Mouse (Mus musculus): Measurements from ENCODE around the gene Gm10160. TPM values are rescaled to one million over a fixed set of nuclear protein-coding genes. Genes with fewer than 3 reads are reported as not detected.

Gene Gm10160
- polyA plus RNA-seq, 1 experiment from 2014 or later: not detected

DNA sequence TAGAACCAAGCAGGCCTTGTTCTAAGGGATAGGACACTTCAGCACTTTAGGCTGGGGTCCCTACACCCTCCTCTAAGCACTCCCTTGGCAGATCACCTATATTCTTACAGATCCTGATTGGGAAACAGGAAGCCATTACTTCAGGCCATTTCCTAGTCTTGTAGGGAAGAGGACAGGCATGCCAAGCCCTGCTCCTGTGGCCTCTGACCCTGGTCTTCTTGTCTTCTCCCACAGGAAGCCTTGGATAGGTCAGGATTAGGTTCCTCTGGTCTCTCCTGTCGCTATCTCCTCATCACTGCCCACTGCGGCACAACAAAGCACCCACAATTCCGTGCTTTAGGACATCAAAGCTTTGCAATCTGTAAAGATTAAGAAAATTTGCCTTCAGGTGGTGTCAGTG lies 3.9 kb downstream of the Gm10160 start:
- H3K4me1 ChIP-seq (ENCODE audit: control insufficient read depth, insufficient read depth, low read length): peaks cover 12% of the 10 kb centered on the region
- no peaks in the 10 kb centered on the region for H3K36me3 ChIP-seq (ENCODE audit: control insufficient read depth, insufficient read depth)
- H3K4me3 ChIP-seq (ENCODE audit: low read length): no peak overlapping the region
- H3K9me3 ChIP-seq (replicated peaks; ENCODE audit: control insufficient read depth, low read length): no peaks in the 10 kb centered on the region
- 72% methylated on average over 3 of the region's 3 CpGs for WGBS
- no peaks in the 10 kb centered on the region for H3K27me3 ChIP-seq (ENCODE audit: control insufficient read depth, insufficient read depth, low read length)
- no peak for ATAC-seq (replicated peaks; ENCODE audit: extremely low read depth, insufficient read depth, low FRiP score)
- no peak overlapping the region for H3K9ac ChIP-seq (ENCODE audit: low read length)
- H3K27ac ChIP-seq (ENCODE audit: low read length): no peak overlapping the region; the same call in 1 of the 2 replicates
- H3K4me2 ChIP-seq (ENCODE audit: low read depth, low read length): no peak overlapping the region

DNA sequence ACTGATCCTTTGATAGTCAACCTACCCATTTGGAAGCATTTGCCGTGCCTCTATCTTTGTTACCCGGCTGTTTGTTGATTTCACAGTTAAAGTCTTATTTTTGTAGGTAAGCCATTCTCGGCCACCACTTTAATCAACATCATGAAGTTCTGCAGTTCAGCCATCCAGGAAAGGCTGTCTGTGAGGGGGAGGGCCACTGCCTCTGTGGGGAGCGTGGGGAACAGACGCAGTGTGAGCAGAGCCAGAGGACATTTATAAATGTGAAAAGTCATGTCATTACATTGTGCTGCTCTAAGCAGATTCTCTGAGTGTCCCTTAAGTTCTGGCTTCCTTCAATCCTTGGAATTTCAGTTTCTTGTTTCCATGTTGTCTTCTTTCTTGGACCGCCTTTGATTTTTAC lies 5.4 kb downstream of the Gm10160 start:
- WGBS: 70% methylated on average over 6 of the region's 6 CpGs
- Histone ChIP-seq H3K9me3 (replicated peaks; ENCODE audit: control insufficient read depth, low read length) (no peaks in the 10 kb centered on the region), H3K9ac (ENCODE audit: low read length) (no peak overlapping the region), H3K4me3 (ENCODE audit: low read length) (no peak overlapping the region), H3K4me2 (ENCODE audit: low read depth, low read length) (no peak overlapping the region), H3K27ac (ENCODE audit: low read length) (no peak overlapping the region), H3K4me1 (ENCODE audit: control insufficient read depth, insufficient read depth, low read length) (peaks cover 12% of the 10 kb centered on the region), H3K36me3 (ENCODE audit: control insufficient read depth, insufficient read depth) (no peaks in the 10 kb centered on the region), H3K27me3 (ENCODE audit: control insufficient read depth, insufficient read depth, low read length) (no peaks in the 10 kb centered on the region)
- ATAC-seq (replicated peaks; ENCODE audit: extremely low read depth, insufficient read depth, low FRiP score): no peak

DNA sequence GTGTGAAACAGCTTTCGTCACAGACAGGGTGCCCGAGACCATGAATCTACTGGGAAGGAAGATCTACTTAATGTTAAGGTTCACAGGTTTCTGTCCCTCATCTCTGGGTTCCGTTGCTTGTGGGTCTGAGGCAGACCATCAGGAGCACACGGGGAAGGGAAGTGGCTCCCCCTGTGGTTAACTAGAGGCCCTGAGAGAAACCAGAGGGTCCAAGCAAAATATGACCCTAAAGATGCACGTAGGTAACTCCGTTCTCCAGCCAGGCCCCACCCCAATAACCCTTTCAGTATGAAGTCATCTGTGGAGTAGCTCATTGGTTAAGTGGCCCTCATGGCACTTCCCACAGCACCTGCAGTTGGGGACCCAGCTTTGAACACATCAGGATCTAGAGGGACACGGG lies 6.0 kb downstream of the Gm10160 start:
- Histone ChIP-seq H3K9me3 (replicated peaks; ENCODE audit: control insufficient read depth, low read length) (no peaks in the 10 kb centered on the region), H3K4me2 (ENCODE audit: low read depth, low read length) (no peak overlapping the region), H3K9ac (ENCODE audit: low read length) (no peak overlapping the region), H3K27me3 (ENCODE audit: control insufficient read depth, insufficient read depth, low read length) (no peaks in the 10 kb centered on the region), H3K4me3 (ENCODE audit: low read length) (no peak overlapping the region), H3K36me3 (ENCODE audit: control insufficient read depth, insufficient read depth) (no peaks in the 10 kb centered on the region), H3K27ac (ENCODE audit: low read length) (no peak overlapping the region), H3K4me1 (ENCODE audit: control insufficient read depth, insufficient read depth, low read length) (peaks cover 8% of the 10 kb centered on the region)
- no peak for ATAC-seq (replicated peaks; ENCODE audit: extremely low read depth, insufficient read depth, low FRiP score)
- WGBS: 83% methylated on average over 7 of the region's 7 CpGs

DNA sequence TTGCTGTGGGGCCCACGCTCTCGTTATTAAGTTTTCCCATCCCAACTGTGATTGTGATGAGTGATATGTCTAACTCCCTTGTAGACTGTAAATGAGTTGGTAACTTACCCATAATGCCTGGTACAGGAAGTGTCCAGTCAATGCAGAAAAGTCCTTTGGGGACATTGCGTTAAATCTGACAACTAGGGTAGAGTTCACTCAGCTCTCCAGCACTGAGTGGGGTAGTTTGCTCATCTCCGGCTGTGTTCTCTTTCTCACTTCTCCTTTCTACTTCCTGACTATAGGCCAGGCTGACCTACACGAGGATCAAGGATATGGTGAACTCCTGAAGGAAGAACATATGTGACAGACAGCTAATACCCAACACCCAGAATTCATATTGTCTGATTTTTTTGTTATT lies 6.4 kb downstream of the Gm10160 start:
- no peaks in the 10 kb centered on the region for H3K9me3 ChIP-seq (replicated peaks; ENCODE audit: control insufficient read depth, low read length)
- no peak overlapping the region for H3K4me3 ChIP-seq (ENCODE audit: low read length)
- no peaks in the 10 kb centered on the region for H3K27me3 ChIP-seq (ENCODE audit: control insufficient read depth, insufficient read depth, low read length)
- no peak overlapping the region for H3K27ac ChIP-seq (ENCODE audit: low read length)
- H3K4me2 ChIP-seq (ENCODE audit: low read depth, low read length): no peak overlapping the region
- no peaks in the 10 kb centered on the region for H3K36me3 ChIP-seq (ENCODE audit: control insufficient read depth, insufficient read depth)
- H3K4me1 ChIP-seq (ENCODE audit: control insufficient read depth, insufficient read depth, low read length): peaks cover 3% of the 10 kb centered on the region
- no peak for ATAC-seq (replicated peaks; ENCODE audit: extremely low read depth, insufficient read depth, low FRiP score)
- WGBS: 83% methylated on average over 5 of the region's 5 CpGs
- no peak overlapping the region for H3K9ac ChIP-seq (ENCODE audit: low read length)

DNA sequence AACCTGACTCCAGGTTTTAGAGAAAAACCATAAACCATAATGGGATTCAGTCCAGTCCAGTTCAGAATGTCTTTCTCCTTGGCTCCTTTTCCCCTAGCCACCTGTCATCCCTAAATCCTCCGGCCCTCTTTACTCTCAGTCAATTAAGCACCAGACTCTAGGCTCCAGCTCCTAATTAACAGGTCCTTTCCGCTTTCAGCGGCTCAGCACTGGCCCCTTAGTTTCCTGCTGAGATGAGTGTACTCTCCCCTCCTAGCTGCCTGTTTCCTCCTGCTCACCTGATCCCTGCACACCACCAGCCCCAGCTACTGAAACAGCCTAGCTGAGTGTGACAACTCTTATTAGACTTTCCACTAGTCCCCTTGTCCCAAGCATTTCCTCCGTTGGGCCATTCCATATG lies 7.8 kb downstream of the Gm10160 start:
- WGBS: 58% methylated on average over 4 of the region's 4 CpGs
- Histone ChIP-seq H3K27me3 (ENCODE audit: control insufficient read depth, insufficient read depth, low read length) (no peaks in the 10 kb centered on the region), H3K4me2 (ENCODE audit: low read depth, low read length) (no peak overlapping the region), H3K9ac (ENCODE audit: low read length) (no peak overlapping the region), H3K4me1 (ENCODE audit: control insufficient read depth, insufficient read depth, low read length) (peaks cover 2% of the 10 kb centered on the region; the same call in 1 of the 2 replicates), H3K9me3 (replicated peaks; ENCODE audit: control insufficient read depth, low read length) (no peaks in the 10 kb centered on the region), H3K36me3 (ENCODE audit: control insufficient read depth, insufficient read depth) (no peaks in the 10 kb centered on the region), H3K27ac (ENCODE audit: low read length) (no peak overlapping the region), H3K4me3 (ENCODE audit: low read length) (no peak overlapping the region)
- no peak for ATAC-seq (replicated peaks; ENCODE audit: extremely low read depth, insufficient read depth, low FRiP score)

DNA sequence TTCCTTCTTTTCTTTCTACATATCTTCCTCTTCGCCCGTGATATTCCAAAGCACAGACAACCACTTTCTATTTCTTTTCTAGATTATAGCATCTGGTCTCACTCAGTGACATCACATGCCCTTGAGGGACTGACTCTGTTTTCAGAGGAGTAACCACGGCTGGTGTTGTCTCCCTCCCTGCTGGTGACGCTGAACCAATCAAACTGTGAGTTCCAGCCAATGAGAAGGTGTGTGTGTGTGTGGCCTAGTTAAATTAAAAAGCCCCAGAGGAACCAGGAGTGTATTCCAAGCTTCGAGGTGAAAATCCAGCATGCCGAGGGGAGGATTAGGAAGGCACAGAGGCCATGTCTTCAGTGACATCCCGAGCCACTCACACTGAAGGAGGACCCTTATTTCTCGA lies 8.6 kb downstream of the Gm10160 start:
- 39% methylated on average over 8 of the region's 8 CpGs for WGBS
- no peaks in the 10 kb centered on the region for H3K9me3 ChIP-seq (replicated peaks; ENCODE audit: control insufficient read depth, low read length)
- no peaks in the 10 kb centered on the region for H3K36me3 ChIP-seq (ENCODE audit: control insufficient read depth, insufficient read depth)
- H3K4me2 ChIP-seq (ENCODE audit: low read depth, low read length): no peak overlapping the region
- ATAC-seq (replicated peaks; ENCODE audit: extremely low read depth, insufficient read depth, low FRiP score): no peak
- H3K27ac ChIP-seq (ENCODE audit: low read length): no peak overlapping the region
- no peak overlapping the region for H3K9ac ChIP-seq (ENCODE audit: low read length)
- no peak overlapping the region for H3K4me3 ChIP-seq (ENCODE audit: low read length)
- H3K27me3 ChIP-seq (ENCODE audit: control insufficient read depth, insufficient read depth, low read length): no peaks in the 10 kb centered on the region
- peaks cover 2% of the 10 kb centered on the region; the same call in 1 of the 2 replicates for H3K4me1 ChIP-seq (ENCODE audit: control insufficient read depth, insufficient read depth, low read length)

DNA sequence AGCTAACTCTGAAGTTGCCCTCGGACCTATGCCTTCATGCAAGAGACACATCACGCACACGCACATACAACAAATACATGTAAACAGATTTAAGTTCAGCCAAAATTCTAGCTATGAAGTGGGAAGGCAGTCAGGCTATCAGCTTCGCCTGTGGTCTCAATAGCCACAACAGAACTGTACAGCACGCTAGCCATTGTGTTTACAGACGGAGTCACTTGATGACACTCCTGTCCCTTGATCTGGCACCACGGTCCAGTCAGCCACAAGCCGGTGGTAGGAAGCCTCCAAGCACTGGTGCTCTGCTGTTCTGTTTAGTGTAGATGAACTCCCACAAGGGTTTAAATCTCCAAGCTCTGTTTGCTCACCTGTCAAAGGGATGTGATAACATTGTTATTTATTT lies 9.6 kb downstream of the Gm10160 start:
- WGBS: 65% methylated on average over 8 of the region's 8 CpGs
- Histone ChIP-seq H3K9ac (ENCODE audit: low read length) (no peak overlapping the region), H3K27me3 (ENCODE audit: control insufficient read depth, insufficient read depth, low read length) (no peaks in the 10 kb centered on the region), H3K4me2 (ENCODE audit: low read depth, low read length) (no peak overlapping the region), H3K27ac (ENCODE audit: low read length) (no peak overlapping the region), H3K4me3 (ENCODE audit: low read length) (no peak overlapping the region), H3K9me3 (replicated peaks; ENCODE audit: control insufficient read depth, low read length) (no peaks in the 10 kb centered on the region), H3K4me1 (ENCODE audit: control insufficient read depth, insufficient read depth, low read length) (peaks cover 3% of the 10 kb centered on the region; the same call in 1 of the 2 replicates), H3K36me3 (ENCODE audit: control insufficient read depth, insufficient read depth) (no peaks in the 10 kb centered on the region)
- no peak for ATAC-seq (replicated peaks; ENCODE audit: extremely low read depth, insufficient read depth, low FRiP score)

DNA sequence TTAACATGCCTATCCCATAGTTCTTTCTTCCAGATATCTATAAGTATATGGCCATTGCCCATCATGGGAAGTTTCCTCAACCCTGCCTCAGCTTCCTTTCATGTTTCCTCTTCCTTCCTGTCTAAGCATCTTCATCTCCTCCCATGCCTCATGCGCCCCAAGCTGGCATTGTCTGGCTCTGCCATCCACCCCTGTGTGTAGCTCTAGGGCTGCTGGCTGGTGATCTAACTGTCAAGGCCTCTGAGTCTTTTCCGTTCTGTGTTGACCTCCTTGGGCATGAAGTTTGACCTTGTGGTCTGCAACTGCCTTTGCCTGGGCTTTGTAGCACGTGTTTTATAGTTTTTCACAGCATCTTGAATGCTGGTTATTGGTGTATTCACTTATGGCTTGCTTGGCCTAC lies 10.3 kb downstream of the Gm10160 start:
- no peak overlapping the region for H3K4me3 ChIP-seq (ENCODE audit: low read length)
- H3K9me3 ChIP-seq (replicated peaks; ENCODE audit: control insufficient read depth, low read length): no peaks in the 10 kb centered on the region
- H3K27me3 ChIP-seq (ENCODE audit: control insufficient read depth, insufficient read depth, low read length): no peaks in the 10 kb centered on the region
- H3K36me3 ChIP-seq (ENCODE audit: control insufficient read depth, insufficient read depth): no peaks in the 10 kb centered on the region
- no peak overlapping the region for H3K4me2 ChIP-seq (ENCODE audit: low read depth, low read length)
- H3K4me1 ChIP-seq (ENCODE audit: control insufficient read depth, insufficient read depth, low read length): peaks cover 8% of the 10 kb centered on the region; the same call in 1 of the 2 replicates
- 75% methylated on average over 3 of the region's 3 CpGs for WGBS
- no peak for ATAC-seq (replicated peaks; ENCODE audit: extremely low read depth, insufficient read depth, low FRiP score)
- H3K9ac ChIP-seq (ENCODE audit: low read length): no peak overlapping the region
- no peak overlapping the region for H3K27ac ChIP-seq (ENCODE audit: low read length)

DNA sequence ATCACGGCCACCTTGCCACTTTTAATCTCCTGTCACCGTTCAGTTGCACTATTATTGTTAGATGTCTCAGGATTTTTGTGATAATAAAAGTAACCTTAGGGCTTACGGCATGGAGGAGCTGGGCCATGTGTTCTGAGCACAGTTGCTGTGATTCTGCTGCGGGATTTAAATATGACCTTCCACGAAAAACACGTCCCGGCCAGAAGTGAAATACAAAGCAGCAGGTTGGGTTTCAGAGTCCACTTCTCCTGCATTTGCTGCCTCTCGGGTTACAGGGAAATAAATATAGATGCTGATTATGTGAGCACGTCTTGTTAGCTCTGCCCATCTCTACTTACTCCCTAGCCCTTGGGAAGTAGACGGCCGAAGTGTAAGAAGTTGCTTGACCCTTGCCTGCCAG lies 10.8 kb downstream of the Gm10160 start:
- H3K9ac ChIP-seq (ENCODE audit: low read length): no peak overlapping the region
- 64% methylated on average over 11 of the region's 11 CpGs for WGBS
- H3K27me3 ChIP-seq (ENCODE audit: control insufficient read depth, insufficient read depth, low read length): no peaks in the 10 kb centered on the region
- H3K27ac ChIP-seq (ENCODE audit: low read length): no peak overlapping the region
- no peak for ATAC-seq (replicated peaks; ENCODE audit: extremely low read depth, insufficient read depth, low FRiP score)
- H3K36me3 ChIP-seq (ENCODE audit: control insufficient read depth, insufficient read depth): no peaks in the 10 kb centered on the region
- no peak overlapping the region for H3K4me2 ChIP-seq (ENCODE audit: low read depth, low read length)
- H3K4me1 ChIP-seq (ENCODE audit: control insufficient read depth, insufficient read depth, low read length): peaks cover 8% of the 10 kb centered on the region; the same call in 1 of the 2 replicates
- H3K9me3 ChIP-seq (replicated peaks; ENCODE audit: control insufficient read depth, low read length): no peaks in the 10 kb centered on the region
- no peak overlapping the region for H3K4me3 ChIP-seq (ENCODE audit: low read length)

DNA sequence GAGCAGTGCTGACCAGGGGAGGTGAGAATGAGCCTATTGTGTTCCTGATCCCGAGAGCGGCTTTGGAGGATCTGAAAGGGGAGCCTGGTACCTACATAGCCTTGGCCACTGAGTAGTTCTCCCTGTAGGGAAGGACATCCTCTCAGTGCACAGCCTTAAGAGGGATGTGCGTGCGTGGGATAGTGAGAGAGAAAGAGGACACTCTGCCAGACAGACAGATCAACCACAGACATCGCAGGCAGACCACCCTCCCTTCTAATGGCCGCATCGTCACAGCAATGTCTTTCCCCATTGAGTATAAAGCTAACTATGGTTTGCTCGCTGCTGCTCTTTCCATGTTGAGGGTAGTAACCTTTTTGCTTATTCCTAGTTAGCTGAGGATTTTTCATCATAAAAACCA lies 11.7 kb downstream of the Gm10160 start:
- WGBS: 83% methylated on average over 8 of the region's 8 CpGs

More for the DNA sequence above, 11.7 kb downstream of the Gm10160 start:
- Histone ChIP-seq H3K4me2 (ENCODE audit: low read depth, low read length) (no peak overlapping the region), H3K4me3 (ENCODE audit: low read length) (no peak overlapping the region), H3K36me3 (ENCODE audit: control insufficient read depth, insufficient read depth) (no peaks in the 10 kb centered on the region), H3K4me1 (ENCODE audit: control insufficient read depth, insufficient read depth, low read length) (peaks cover 8% of the 10 kb centered on the region; the same call in 1 of the 2 replicates), H3K9ac (ENCODE audit: low read length) (no peak overlapping the region), H3K27me3 (ENCODE audit: control insufficient read depth, insufficient read depth, low read length) (no peaks in the 10 kb centered on the region), H3K27ac (ENCODE audit: low read length) (no peak overlapping the region), H3K9me3 (replicated peaks; ENCODE audit: control insufficient read depth, low read length) (no peaks in the 10 kb centered on the region)
- ATAC-seq (replicated peaks; ENCODE audit: extremely low read depth, insufficient read depth, low FRiP score): no peak

Data from heart, embryonic 16.5 days (tissue).